Mouse (Mus musculus) olfactory bulb, adult 2 months (tissue): ENCODE measurements around the gene Cpd. TPM values are rescaled to one million over a fixed set of nuclear protein-coding genes. Genes with fewer than 3 reads are reported as not detected.

ENCODE experiments used
- H3K27ac ChIP-seq: fragments of 200-500 bp; 2 replicates; pipeline ENCODE4 v1.5.1; 2012; ENCODE audit warnings: low read depth, low read length; ENCODE audit not compliant: insufficient read depth
- H3K4me1 ChIP-seq: fragments of 200-500 bp; 2 replicates; pipeline ENCODE4 v1.6.1; 2012; ENCODE audit warnings: low read length; ENCODE audit not compliant: control insufficient read depth, insufficient read depth
- H3K4me3 ChIP-seq: fragments of 200-500 bp; 2 replicates; pipeline ENCODE4 v1.5.1; 2012; ENCODE audit warnings: mild to moderate bottlenecking, low read depth, low read length, moderate library complexity; ENCODE audit not compliant: insufficient read depth
- CTCF ChIP-seq: fragments of 200-500 bp; IDR thresholded peaks from 2 replicates; pipeline ENCODE4 v1.5.1; 2012; ENCODE audit warnings: low read depth, mild to moderate bottlenecking, low read length, moderate library complexity; ENCODE audit not compliant: insufficient read depth
- POLR2A ChIP-seq: fragments of 200-500 bp; IDR thresholded peaks from 2 replicates; pipeline ENCODE4 v1.6.1; 2012; ENCODE audit warnings: mild to moderate bottlenecking, low read depth, low read length, moderate library complexity; ENCODE audit not compliant: insufficient read depth
- WGBS: fragments of 180-500 bp; shearing (Covaris S2); methylation state at CpG from one replicate; pipeline ENCODE4 v1.1.7; 2018; 5-methylcytosine and 5-hydroxymethylcytosine counted together
- polyA plus RNA-seq: library from polyadenylated mRNA; stranded (reverse); fragments of >200 nt; gene quantifications from 2 replicates; pipeline ENCODE4 v1.2.4, GENCODE M21; 2012; ENCODE audit warnings: low replicate concordance; ENCODE audit not compliant: missing spikeins, insufficient read depth, insufficient read length

Cpd gene
- not detected in 2 replicates for polyA plus RNA-seq

DNA sequence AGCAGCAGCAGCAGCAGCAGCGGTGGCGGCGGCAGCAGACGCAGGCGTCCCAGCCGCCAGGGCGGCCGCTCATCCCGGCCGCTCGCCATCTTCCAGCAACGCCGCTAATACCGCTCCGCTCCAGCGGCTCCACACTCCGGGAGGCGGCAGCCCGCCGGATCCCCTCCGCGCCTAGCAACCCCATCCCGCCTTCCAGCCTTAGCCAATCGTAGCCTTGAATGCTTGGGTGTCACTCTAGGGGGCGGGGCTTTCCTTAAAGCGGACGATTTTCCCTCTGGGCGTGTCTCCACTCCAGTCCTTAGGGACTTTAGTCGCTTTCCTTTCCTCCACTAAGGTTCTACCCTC, at the start of gene Cpd:
Gene Cpd, minus strand, starts transcription at position 141 of the 345 bp plus-strand sequence.
- 2% methylated on average over 29 of the region's 29 CpGs for WGBS
- Histone ChIP-seq H3K4me3 (peak within 1 kb of the TSS; percentile 98), H3K27ac (peak within 1 kb of the TSS; percentile 78), H3K4me1 (peaks cover 6% of the 10 kb centered on the region; the same call in 1 of the 2 replicates)
- TF ChIP-seq CTCF = no peak
- peak; percentile 93 for TF ChIP-seq POLR2A

DNA sequence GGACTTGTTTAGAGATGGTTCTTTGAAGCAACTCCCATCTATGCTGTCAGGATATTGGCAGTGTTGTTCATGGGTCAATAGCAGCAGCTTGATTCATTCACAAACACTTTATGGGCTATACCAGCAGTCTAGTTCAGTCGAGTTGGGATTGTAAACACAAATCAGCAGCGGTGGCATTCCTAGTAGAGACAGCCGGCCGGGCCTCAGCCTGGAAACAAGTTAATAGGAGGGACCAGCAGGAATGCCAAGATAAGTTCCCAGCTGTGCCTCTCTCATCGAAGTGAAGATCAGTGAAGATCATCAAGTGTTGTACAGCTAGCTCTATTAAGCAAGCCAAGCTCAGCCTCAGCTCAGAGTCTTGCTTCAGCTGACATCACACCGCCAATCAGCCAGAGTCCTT, 49.5 kb upstream of the Cpd start:
- Histone ChIP-seq H3K4me3 (no peak overlapping the region), H3K27ac (no peak overlapping the region), H3K4me1 (peaks cover 3% of the 10 kb centered on the region; the same call in 1 of the 2 replicates)
- WGBS = 56% methylated on average over 6 of the region's 6 CpGs
- TF ChIP-seq POLR2A = no peak
- TF ChIP-seq CTCF = no peak

DNA sequence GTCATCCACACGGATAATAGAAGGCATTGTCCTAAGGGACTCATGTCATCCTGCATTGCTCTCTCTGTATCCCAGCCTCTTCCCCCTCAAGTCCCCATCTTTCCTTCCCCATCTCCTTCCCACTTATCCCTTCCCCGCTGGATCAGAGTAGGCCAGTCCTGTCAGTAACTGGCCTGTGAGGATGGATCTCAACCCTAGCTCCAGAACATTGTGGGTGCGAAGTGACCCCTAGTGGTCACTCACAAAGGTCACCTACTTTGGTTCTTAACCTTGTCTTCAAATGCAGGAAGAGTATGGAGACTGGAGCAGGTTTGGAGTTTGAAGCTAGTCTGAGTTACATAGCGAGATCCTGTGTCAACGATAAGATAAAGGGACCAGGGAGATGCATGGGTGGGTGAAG, 47.4 kb upstream of the Cpd start:
- Histone ChIP-seq H3K4me1 (peaks cover 7% of the 10 kb centered on the region), H3K4me3 (no peak overlapping the region), H3K27ac (no peak overlapping the region)
- TF ChIP-seq CTCF (no peak), POLR2A (no peak)
- 45% methylated on average over 5 of the region's 5 CpGs for WGBS

DNA sequence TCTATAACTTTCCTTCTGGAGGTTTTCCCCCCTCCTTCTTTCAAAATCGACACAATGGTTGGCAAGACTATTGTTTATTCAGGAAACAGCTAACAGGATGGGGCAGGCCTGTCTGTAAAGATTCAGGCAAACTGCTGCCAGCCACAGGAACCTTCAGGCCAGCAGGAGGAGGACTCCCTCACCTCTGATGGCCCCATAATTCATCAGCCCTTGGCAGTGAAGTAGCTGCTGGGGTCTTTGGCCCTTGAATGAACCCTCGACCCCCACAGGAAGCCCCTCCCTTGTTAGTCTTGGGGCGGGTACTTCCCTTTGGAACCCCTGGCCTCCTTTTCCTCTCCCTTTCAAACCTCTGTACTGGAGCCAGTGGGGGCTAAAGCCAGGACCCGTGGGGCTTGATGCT, 46.8 kb upstream of the Cpd start:
- H3K27ac ChIP-seq = no peak overlapping the region
- 37% methylated on average over 4 of the region's 4 CpGs for WGBS
- no peak for TF ChIP-seq CTCF
- TF ChIP-seq POLR2A = no peak
- H3K4me1 ChIP-seq = peaks cover 8% of the 10 kb centered on the region
- no peak overlapping the region for H3K4me3 ChIP-seq

DNA sequence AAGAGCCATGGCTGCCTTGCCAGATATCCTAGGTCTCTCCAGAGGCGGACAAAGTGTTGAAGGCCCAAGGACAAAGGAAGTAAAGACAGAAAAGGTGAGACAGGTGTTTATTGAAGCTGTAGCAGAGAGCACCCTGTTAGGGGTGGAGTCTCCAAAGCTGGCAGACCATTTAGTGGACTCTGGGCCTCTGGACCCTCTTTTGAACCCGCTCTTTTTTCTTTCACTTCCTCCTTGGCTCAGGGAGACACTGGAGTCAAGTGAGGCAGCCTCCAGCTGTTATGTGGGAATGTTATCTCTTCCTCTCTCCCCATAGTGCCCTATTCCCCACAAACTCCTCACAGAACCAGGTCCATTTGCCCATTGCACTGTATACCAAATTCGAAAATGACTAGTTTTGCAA, 46.2 kb upstream of the Cpd start:
- 96% methylated on average over 3 of the region's 3 CpGs for WGBS
- TF ChIP-seq CTCF = no peak
- no peak for TF ChIP-seq POLR2A
- Histone ChIP-seq H3K4me3 (no peak overlapping the region), H3K4me1 (peaks cover 6% of the 10 kb centered on the region), H3K27ac (no peak overlapping the region)

DNA sequence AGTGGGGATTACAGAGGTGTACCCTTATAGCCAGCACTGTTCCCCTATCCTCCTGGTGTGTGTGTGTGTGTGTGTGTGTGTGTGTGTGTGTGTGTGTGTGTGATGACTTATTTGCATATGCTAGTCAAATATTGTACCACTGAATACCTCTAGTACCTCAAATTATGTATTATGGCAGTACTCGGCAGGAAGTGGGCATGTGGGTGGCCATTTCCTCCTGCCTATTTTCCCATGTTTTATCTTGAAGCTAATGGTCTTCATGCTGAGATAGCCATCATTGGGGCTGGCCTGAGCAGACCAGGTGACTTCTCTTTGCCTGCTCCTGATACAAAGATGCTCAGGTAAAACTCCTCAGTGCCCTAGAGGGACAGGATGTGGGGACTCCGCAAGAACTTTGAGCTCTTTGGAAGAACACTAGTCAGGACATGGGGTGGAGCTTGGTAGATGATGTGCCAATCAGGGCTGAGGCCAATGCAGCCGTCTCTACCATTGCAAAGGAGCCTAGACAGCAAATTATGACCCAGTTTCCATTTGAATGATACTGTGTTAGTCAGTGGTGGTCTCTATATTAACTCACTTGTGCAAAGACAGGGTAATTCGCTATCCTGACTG, 45.0 kb upstream of the Cpd start:
- 87% methylated on average over 4 of the region's 4 CpGs for WGBS
- Histone ChIP-seq H3K27ac (no peak overlapping the region), H3K4me1 (peaks cover 5% of the 10 kb centered on the region), H3K4me3 (no peak overlapping the region)
- TF ChIP-seq CTCF = no peak
- no peak for TF ChIP-seq POLR2A

DNA sequence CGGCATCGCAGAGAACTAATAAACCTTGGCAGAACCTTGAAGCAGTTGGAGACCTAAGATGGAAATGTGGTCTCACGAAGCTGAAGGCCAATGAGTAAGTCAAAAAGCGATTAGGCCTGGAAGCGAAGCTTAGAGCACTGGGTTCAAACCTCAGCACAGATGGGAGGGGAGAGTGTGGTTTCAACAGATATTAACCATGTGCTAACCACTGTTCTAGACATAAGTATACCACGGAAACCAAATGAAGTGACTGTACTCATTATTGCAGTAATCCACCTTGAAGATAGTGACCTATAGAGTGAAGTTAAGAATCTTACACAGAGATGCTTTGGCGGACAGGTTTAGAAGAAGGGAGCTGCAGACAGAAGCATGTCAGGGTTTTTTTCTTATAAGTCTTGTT, 44.4 kb upstream of the Cpd start:
- H3K4me3 ChIP-seq = no peak overlapping the region
- TF ChIP-seq CTCF (no peak), POLR2A (no peak)
- H3K27ac ChIP-seq = no peak overlapping the region
- peaks cover 5% of the 10 kb centered on the region for H3K4me1 ChIP-seq
- WGBS = 94% methylated on average over 7 of the region's 7 CpGs

DNA sequence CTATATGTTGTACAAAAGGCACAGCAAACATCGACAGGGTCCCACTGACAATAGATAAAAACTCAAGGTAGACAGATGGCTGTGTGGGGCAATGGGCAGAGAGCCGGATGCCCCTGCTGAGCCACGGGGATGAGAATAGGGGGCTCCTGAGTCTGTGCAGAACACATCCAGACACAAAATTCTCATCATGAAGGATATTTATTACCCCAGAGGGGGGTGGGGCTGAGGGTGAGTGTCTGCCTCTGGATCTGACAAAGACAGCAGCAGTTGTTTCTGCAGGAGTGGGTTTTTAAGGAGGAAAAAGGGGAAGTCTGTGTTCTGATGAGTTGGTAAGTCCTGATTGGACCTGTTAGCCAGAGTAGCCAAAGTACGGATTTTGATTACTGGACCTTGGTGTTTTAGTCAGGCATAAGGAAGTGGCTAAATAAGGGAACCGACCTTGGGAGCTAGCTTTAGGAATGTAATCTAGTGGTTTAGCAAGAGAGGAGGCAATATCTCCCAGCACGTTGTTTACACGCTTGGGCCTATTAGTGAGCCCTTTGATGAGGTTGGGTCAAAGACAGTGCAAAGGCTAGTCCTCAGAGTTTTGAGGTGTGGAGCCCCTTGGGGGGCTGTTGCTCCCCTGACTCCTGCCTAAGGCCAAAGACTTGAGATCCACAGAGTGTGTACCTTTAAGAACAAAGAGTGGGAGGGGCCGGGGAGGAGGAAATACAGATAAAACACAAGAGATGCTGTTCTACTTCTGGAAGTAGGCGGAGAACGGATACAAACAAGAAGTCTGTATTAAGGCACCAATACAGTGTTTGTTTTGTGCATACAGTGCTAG, 42.7 kb upstream of the Cpd start:
- H3K27ac ChIP-seq = peak overlapping the region; percentile 36; the same call in 1 of the 2 replicates
- WGBS = 39% methylated on average over 10 of the region's 10 CpGs
- peaks cover 5% of the 10 kb centered on the region for H3K4me1 ChIP-seq
- no peak for TF ChIP-seq CTCF
- no peak for TF ChIP-seq POLR2A
- H3K4me3 ChIP-seq = no peak overlapping the region

DNA sequence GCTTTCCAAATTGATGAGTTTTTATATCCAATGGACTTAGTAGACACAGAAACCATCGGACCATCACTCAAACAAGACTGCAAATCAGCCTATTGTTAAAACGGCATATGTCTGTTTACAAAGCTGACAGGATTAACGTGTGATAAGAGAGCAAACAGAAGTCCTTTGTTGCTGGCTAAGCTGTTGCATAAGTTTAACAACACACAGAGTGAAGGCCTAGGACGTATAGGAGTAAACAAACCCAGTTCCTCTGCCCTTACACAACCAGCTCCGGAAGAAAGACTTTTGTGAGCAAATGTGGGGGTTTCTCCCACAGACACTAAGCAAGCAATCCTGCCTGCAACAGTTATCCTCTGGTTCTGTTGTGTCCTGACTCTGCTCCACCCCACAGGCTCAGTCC, 37.6 kb upstream of the Cpd start:
- TF ChIP-seq POLR2A = no peak
- no peak for TF ChIP-seq CTCF
- 65% methylated on average over 5 of the region's 5 CpGs for WGBS
- H3K4me3 ChIP-seq = no peak overlapping the region
- H3K27ac ChIP-seq = no peak overlapping the region
- H3K4me1 ChIP-seq = peaks cover 2% of the 10 kb centered on the region; the same call in 1 of the 2 replicates
